Mouse (Mus musculus) gastrocnemius, adult 2 months (tissue): ENCODE results near the gene 1700025G04Rik. TPM values are rescaled to one million over a fixed set of nuclear protein-coding genes. Genes with fewer than 3 reads are reported as not detected.

Source experiments
- DNase-seq: peaks from one replicate; pipeline ENCODE4 v3.0.0; 2022
- H3K27ac ChIP-seq: fragments of 200-600 bp; 2 replicates; pipeline ENCODE4 v1.8.1; 2022; ENCODE audit warnings: mild to moderate bottlenecking
- H3K4me3 ChIP-seq: fragments of 200-600 bp; 2 replicates; pipeline ENCODE4 v1.8.1; 2022; ENCODE audit warnings: mild to moderate bottlenecking, moderate library complexity
- CTCF ChIP-seq: fragments of 200-600 bp; IDR thresholded peaks from 2 replicates; pipeline ENCODE4 v1.8.1; 2022; ENCODE audit warnings: antibody characterized with exemption, mild to moderate bottlenecking, moderate library complexity
- intact Hi-C: fragments of 180-260 bp; cut with DNase I; formaldehyde crosslinking; loops from one replicate; pipeline ENCODE4 v1.15.1; 2025
- total RNA-seq, 2 experiments: library from RNA; stranded (reverse); gene quantifications; 2 replicates each; pipeline ENCODE4 v1.2.3; 2021

The 1700025G04Rik gene
- total RNA-seq, 2 experiments from 2014 or later = 66.2 to 72.2 TPM

- peak; percentile 59 for DNase-seq
- no peak for TF ChIP-seq CTCF
- Histone ChIP-seq H3K4me3 (peak overlapping the region; percentile 98), H3K27ac (peak overlapping the region; percentile 97)
- intact Hi-C loops = loop anchor here (5.0 kb wide), 3 partner anchors 102 to 267 kb away; no protein-coding TSS in a partner anchor
These were observed 1.0 kb downstream of the 1700025G04Rik start for GRCm38 (mm10) chr1:152088791-152089401.

- intact Hi-C loops = loop anchor here (5.0 kb wide), 3 partner anchors 101 to 266 kb away; no protein-coding TSS in a partner anchor
- Histone ChIP-seq H3K27ac (peak overlapping the region; percentile 97), H3K4me3 (peak overlapping the region; percentile 98)
- TF ChIP-seq CTCF = no peak
- DNase-seq = no peak
These were observed 1.9 kb downstream of the 1700025G04Rik start for GRCm38 (mm10) chr1:152088030-152088429.

- no peak overlapping the region for H3K4me3 ChIP-seq
- no peak for TF ChIP-seq CTCF
- intact Hi-C loops = loop anchor here (5.0 kb wide), 3 partner anchors 100 to 265 kb away; no protein-coding TSS in a partner anchor
- H3K27ac ChIP-seq = no peak overlapping the region
- no peak for DNase-seq
These were observed 3.0 kb downstream of the 1700025G04Rik start for GRCm38 (mm10) chr1:152086951-152087350.

- intact Hi-C loops = loop anchor here (5.0 kb wide), 3 partner anchors 98 to 263 kb away; no protein-coding TSS in a partner anchor
- no peak for TF ChIP-seq CTCF
- H3K4me3 ChIP-seq = peak overlapping the region; percentile 58
- DNase-seq = no peak
- H3K27ac ChIP-seq = peak overlapping the region; percentile 75
These were observed 4.4 kb downstream of the 1700025G04Rik start for GRCm38 (mm10) chr1:152085561-152085960.

- intact Hi-C loops = loop anchor here (5.0 kb wide), 3 partner anchors 97 to 262 kb away; no protein-coding TSS in a partner anchor
- TF ChIP-seq CTCF = no peak
- DNase-seq = peak; percentile 81
- peak overlapping the region; percentile 58 for H3K4me3 ChIP-seq
- peak overlapping the region; percentile 75 for H3K27ac ChIP-seq
These were observed 5.1 kb downstream of the 1700025G04Rik start for GRCm38 (mm10) chr1:152084638-152085345.

- DNase-seq = no peak
- intact Hi-C loops = no loop called here
- TF ChIP-seq CTCF = no peak
- H3K4me3 ChIP-seq = no peak overlapping the region
- peak overlapping the region; percentile 20; the same call in 1 of the 2 replicates for H3K27ac ChIP-seq
These were observed 7.8 kb downstream of the 1700025G04Rik start for GRCm38 (mm10) chr1:152081954-152082711.

- no peak for DNase-seq
- intact Hi-C loops = no loop called here
- Histone ChIP-seq H3K4me3 (no peak overlapping the region), H3K27ac (no peak overlapping the region)
- no peak for TF ChIP-seq CTCF
These were observed 8.8 kb downstream of the 1700025G04Rik start for GRCm38 (mm10) chr1:152081121-152081520.

- H3K4me3 ChIP-seq = no peak overlapping the region
- DNase-seq = no peak
- no peak for TF ChIP-seq CTCF
- H3K27ac ChIP-seq = no peak overlapping the region
- intact Hi-C loops = no loop called here
These were observed 9.7 kb downstream of the 1700025G04Rik start for GRCm38 (mm10) chr1:152080244-152080643.

GRCm38 (mm10) chr1:152077171-152077715 is 12.7 kb downstream of the 1700025G04Rik start:
- no peak overlapping the region for H3K4me3 ChIP-seq
- intact Hi-C loops = no loop called here
- no peak for DNase-seq
- TF ChIP-seq CTCF = no peak
- no peak overlapping the region for H3K27ac ChIP-seq

GRCm38 (mm10) chr1:152076222-152076845 is 13.6 kb downstream of the 1700025G04Rik start:
- no peak overlapping the region for H3K27ac ChIP-seq
- intact Hi-C loops = no loop called here
- TF ChIP-seq CTCF = no peak
- no peak for DNase-seq
- H3K4me3 ChIP-seq = no peak overlapping the region

- intact Hi-C loops = no loop called here
- Histone ChIP-seq H3K4me3 (no peak overlapping the region), H3K27ac (no peak overlapping the region)
- no peak for DNase-seq
- no peak for TF ChIP-seq CTCF
These were observed 14.2 kb downstream of the 1700025G04Rik start for GRCm38 (mm10) chr1:152075725-152076124.

GRCm38 (mm10) chr1:152070441-152070840 is 19.5 kb downstream of the 1700025G04Rik start:
- intact Hi-C loops = no loop called here
- no peak for TF ChIP-seq CTCF
- H3K4me3 ChIP-seq = peak overlapping the region; percentile 41
- peak overlapping the region; percentile 85 for H3K27ac ChIP-seq
- no peak for DNase-seq
